Mouse (Mus musculus) thymus, adult 2 months (tissue): ENCODE results near the gene Macrod2. TPM values are rescaled to one million over a fixed set of nuclear protein-coding genes. Genes with fewer than 3 reads are reported as not detected.

Source experiments
- DNase-seq: peaks from one replicate; pipeline ENCODE4 v3.0.0; 2021
- H3K27ac ChIP-seq: fragments of 200-500 bp; 2 replicates; pipeline ENCODE4 v1.5.1; 2012; ENCODE audit warnings: low read length, control low read depth; ENCODE audit not compliant: control insufficient read depth, insufficient read depth
- H3K27me3 ChIP-seq: fragments of 200-500 bp; 2 replicates; pipeline ENCODE4 v1.6.1; 2012; ENCODE audit warnings: mild to moderate bottlenecking, low read length, moderate library complexity, mixed read lengths; ENCODE audit not compliant: control insufficient read depth, insufficient read depth
- H3K36me3 ChIP-seq: fragments of 200-500 bp; 2 replicates; pipeline ENCODE4 v1.6.1; 2012; ENCODE audit warnings: mild to moderate bottlenecking, low read length, moderate library complexity; ENCODE audit not compliant: control insufficient read depth, insufficient read depth
- H3K4me1 ChIP-seq: fragments of 200-500 bp; replicated peaks from 2 replicates; pipeline ENCODE4 v1.6.1; 2012; ENCODE audit warnings: low read length; ENCODE audit not compliant: control insufficient read depth, insufficient read depth
- H3K4me3 ChIP-seq: fragments of 200-500 bp; 2 replicates; pipeline ENCODE4 v1.5.1; 2012; ENCODE audit warnings: mild to moderate bottlenecking, low read length, control low read depth, moderate library complexity; ENCODE audit not compliant: control insufficient read depth, insufficient read depth
- CTCF ChIP-seq: fragments of 200-500 bp; IDR thresholded peaks from 2 replicates; pipeline ENCODE4 v1.5.1; 2012; ENCODE audit warnings: mild to moderate bottlenecking, control low read depth, low read length, moderate library complexity, borderline replicate concordance; ENCODE audit not compliant: control insufficient read depth, poor library complexity, insufficient read depth; ENCODE audit errors: extremely low read depth
- POLR2A ChIP-seq: fragments of 200-500 bp; IDR thresholded peaks from 2 replicates; pipeline ENCODE4 v1.6.1; 2012; ENCODE audit warnings: mild to moderate bottlenecking, low read length, control low read depth, moderate library complexity; ENCODE audit not compliant: control insufficient read depth, poor library complexity, insufficient read depth; ENCODE audit errors: extremely low read depth
- WGBS: fragments of 180-500 bp; shearing (Covaris S2); methylation state at CpG from one replicate; pipeline ENCODE4 v1.1.7; 2018; 5-methylcytosine and 5-hydroxymethylcytosine counted together
- polyA plus RNA-seq: library from polyadenylated mRNA; depleted of rRNA; stranded (reverse); fragments of >200 nt; gene quantifications from 2 replicates; pipeline ENCODE4 v1.2.3, GENCODE M21; 2012

Macrod2 gene
- polyA plus RNA-seq, 1 experiment, result 2.3 TPM

- H3K27ac ChIP-seq, result no peak overlapping the region
- no peak for TF ChIP-seq CTCF
- no peak for TF ChIP-seq POLR2A
- no peaks in the 10 kb centered on the region for H3K36me3 ChIP-seq
- no peaks in the 10 kb centered on the region for H3K27me3 ChIP-seq
- no peak overlapping the region for H3K4me3 ChIP-seq
- H3K4me1 ChIP-seq, result no peaks in the 10 kb centered on the region
- no peak for DNase-seq
These were observed 258.4 kb downstream of the Macrod2 start for GRCm38 (mm10) chr2:140653481-140653880.

GRCm38 (mm10) chr2:140653978-140654377 is 258.9 kb downstream of the Macrod2 start:
- Histone ChIP-seq H3K27me3 (no peaks in the 10 kb centered on the region), H3K27ac (no peak overlapping the region), H3K4me3 (no peak overlapping the region), H3K4me1 (no peaks in the 10 kb centered on the region), H3K36me3 (no peaks in the 10 kb centered on the region)
- 93% methylated on average over 2 of the region's 2 CpGs for WGBS
- no peak for DNase-seq
- TF ChIP-seq CTCF (no peak), POLR2A (no peak)

- WGBS, result 94% methylated on average over 5 of the region's 5 CpGs
- Histone ChIP-seq H3K27ac (no peak overlapping the region), H3K27me3 (no peaks in the 10 kb centered on the region), H3K4me3 (no peak overlapping the region), H3K4me1 (no peaks in the 10 kb centered on the region), H3K36me3 (no peaks in the 10 kb centered on the region)
- no peak for DNase-seq
- TF ChIP-seq POLR2A, result no peak
- no peak for TF ChIP-seq CTCF
These were observed 267.6 kb downstream of the Macrod2 start for GRCm38 (mm10) chr2:140662673-140663072.

GRCm38 (mm10) chr2:140664381-140664780 is 269.3 kb downstream of the Macrod2 start:
- TF ChIP-seq POLR2A (no peak), CTCF (no peak)
- H3K4me3 ChIP-seq, result no peak overlapping the region
- no peak for DNase-seq
- WGBS, result 92% methylated on average over 4 of the region's 4 CpGs
- no peaks in the 10 kb centered on the region for H3K27me3 ChIP-seq
- no peaks in the 10 kb centered on the region for H3K4me1 ChIP-seq
- H3K36me3 ChIP-seq, result no peaks in the 10 kb centered on the region
- no peak overlapping the region for H3K27ac ChIP-seq

GRCm38 (mm10) chr2:140666846-140667245 is 271.7 kb downstream of the Macrod2 start:
- no peaks in the 10 kb centered on the region for H3K27me3 ChIP-seq
- 61% methylated on average over 7 of the region's 7 CpGs for WGBS
- no peaks in the 10 kb centered on the region for H3K36me3 ChIP-seq
- no peak for DNase-seq
- no peak overlapping the region for H3K4me3 ChIP-seq
- H3K4me1 ChIP-seq, result no peaks in the 10 kb centered on the region
- no peak overlapping the region for H3K27ac ChIP-seq
- TF ChIP-seq POLR2A (no peak), CTCF (no peak)

- Histone ChIP-seq H3K27ac (no peak overlapping the region), H3K4me1 (no peaks in the 10 kb centered on the region), H3K27me3 (no peaks in the 10 kb centered on the region), H3K36me3 (no peaks in the 10 kb centered on the region), H3K4me3 (no peak overlapping the region)
- TF ChIP-seq CTCF (no peak), POLR2A (no peak)
- WGBS, result 82% methylated on average over 13 of the region's 13 CpGs
- no peak for DNase-seq
These were observed 272.3 kb downstream of the Macrod2 start for GRCm38 (mm10) chr2:140667261-140668047.
